Mouse (Mus musculus) kidney, adult 2 months (tissue): ENCODE data around the gene Cyth3.

Source experiments
- CTCF ChIP-seq: fragments of 200-500 bp; conservative IDR thresholded peaks from 2 replicates; pipeline ENCODE4 v1.5.1; 2011; ENCODE audit warnings: low read depth, mild to moderate bottlenecking, control low read depth, low read length, moderate library complexity, mixed read lengths; ENCODE audit not compliant: insufficient read depth, insufficient read length
- POLR2A ChIP-seq: fragments of 200-500 bp; IDR thresholded peaks from one replicate; pipeline ENCODE4 v1.6.1; 2011; ENCODE audit warnings: low read depth, low read length, control low read depth

DNA sequence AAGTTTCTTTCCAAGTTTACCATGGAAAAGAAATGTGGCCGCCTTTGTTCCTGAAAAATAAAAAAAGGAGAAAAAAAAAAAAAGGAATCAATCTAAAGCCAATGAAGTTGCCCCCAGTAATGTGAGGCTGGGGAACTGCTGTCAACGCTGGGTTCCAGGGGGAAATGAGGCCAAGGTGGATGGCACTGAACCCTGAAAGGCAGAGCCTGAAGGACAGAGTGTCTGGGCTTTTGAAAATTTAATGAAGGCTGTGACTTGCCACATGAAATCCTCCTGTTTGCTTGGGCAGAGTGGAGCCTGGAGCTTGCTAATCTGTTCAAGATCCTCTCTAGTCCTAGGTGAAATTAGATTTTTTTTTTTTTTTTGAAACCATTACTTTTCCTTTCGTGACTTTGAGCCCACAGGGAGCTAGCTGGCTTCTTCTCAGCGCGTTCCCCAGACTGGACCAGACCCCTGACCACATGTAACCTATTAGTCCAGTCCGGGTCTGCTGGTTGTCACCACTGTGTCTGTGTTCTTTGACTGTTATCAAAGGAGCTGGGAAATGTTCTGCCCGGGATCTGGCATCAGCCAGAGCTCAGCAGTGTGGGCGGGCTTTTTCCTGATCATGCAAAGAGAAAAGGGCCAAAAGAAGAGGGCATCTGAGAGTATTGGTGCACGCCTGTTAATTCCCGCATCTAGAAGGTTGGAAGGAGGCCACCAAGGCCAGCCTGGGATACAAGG, 4.6 kb upstream of the Cyth3 start:
- TF ChIP-seq CTCF (no peak), POLR2A (no peak)
